Mouse (Mus musculus) forebrain, embryonic 16.5 days (tissue): ENCODE measurements around the gene Plpp1. TPM values are rescaled to one million over a fixed set of nuclear protein-coding genes. Genes with fewer than 3 reads are reported as not detected.

Experiments used
- ATAC-seq: fragments of 200-750 bp; cut with Nextera tagmentation; 2 replicates; pipeline ENCODE4 v1.8.0; 2017; ENCODE audit warnings: mild to moderate bottlenecking, moderate library complexity
- H3K27ac ChIP-seq: fragments of 300-500 bp; sonication (generic); 2 replicates; pipeline ENCODE4 v1.5.1; 2014; ENCODE audit warnings: low read length, control low read depth
- H3K27me3 ChIP-seq: fragments of 300-500 bp; sonication (generic); replicated peaks from 2 replicates; pipeline ENCODE4 v1.6.1; 2014; ENCODE audit warnings: low read length; ENCODE audit not compliant: control insufficient read depth, insufficient read depth
- H3K36me3 ChIP-seq: fragments of 300-500 bp; sonication (generic); 2 replicates; pipeline ENCODE4 v1.6.1; 2014; ENCODE audit not compliant: control insufficient read depth, insufficient read depth
- H3K4me1 ChIP-seq: fragments of 300-500 bp; sonication (generic); replicated peaks from 2 replicates; pipeline ENCODE4 v1.6.1; 2014; ENCODE audit warnings: low read length; ENCODE audit not compliant: control insufficient read depth, insufficient read depth
- H3K4me2 ChIP-seq: fragments of 300-500 bp; sonication (generic); 2 replicates; pipeline ENCODE4 v1.6.1; 2014; ENCODE audit warnings: mild to moderate bottlenecking, low read length, control low read depth
- H3K4me3 ChIP-seq: fragments of 300-500 bp; sonication (generic); replicated peaks from 2 replicates; pipeline ENCODE4 v1.5.1; 2014; ENCODE audit warnings: mild to moderate bottlenecking, low read length, control low read depth
- H3K9ac ChIP-seq: fragments of 300-500 bp; sonication (generic); replicated peaks from 2 replicates; pipeline ENCODE4 v1.6.1; 2014; ENCODE audit warnings: low read depth, low read length, control low read depth
- H3K9me3 ChIP-seq: fragments of 300-500 bp; sonication (generic); 2 replicates; pipeline ENCODE4 v1.6.1; 2016; ENCODE audit warnings: low read length; ENCODE audit not compliant: control insufficient read depth
- WGBS: fragments of 180-500 bp; shearing (Covaris S2); extraction: QIAGEN DNeasy Blood & Tissue Kit; methylation state at CpG from one replicate; pipeline ENCODE4 v1.1.7; 2014; 5-methylcytosine and 5-hydroxymethylcytosine counted together
- polyA plus RNA-seq: library from polyadenylated mRNA; unstranded; fragments of >200 nt; fragmentation: Nextera tagmentation; extraction: Ambion mirVana; gene quantifications from 2 replicates; pipeline ENCODE4 v1.2.1, GENCODE M21; 2015

Plpp1 gene
- polyA plus RNA-seq, 1 experiment from 2014 or later, result 49.2 TPM

DNA sequence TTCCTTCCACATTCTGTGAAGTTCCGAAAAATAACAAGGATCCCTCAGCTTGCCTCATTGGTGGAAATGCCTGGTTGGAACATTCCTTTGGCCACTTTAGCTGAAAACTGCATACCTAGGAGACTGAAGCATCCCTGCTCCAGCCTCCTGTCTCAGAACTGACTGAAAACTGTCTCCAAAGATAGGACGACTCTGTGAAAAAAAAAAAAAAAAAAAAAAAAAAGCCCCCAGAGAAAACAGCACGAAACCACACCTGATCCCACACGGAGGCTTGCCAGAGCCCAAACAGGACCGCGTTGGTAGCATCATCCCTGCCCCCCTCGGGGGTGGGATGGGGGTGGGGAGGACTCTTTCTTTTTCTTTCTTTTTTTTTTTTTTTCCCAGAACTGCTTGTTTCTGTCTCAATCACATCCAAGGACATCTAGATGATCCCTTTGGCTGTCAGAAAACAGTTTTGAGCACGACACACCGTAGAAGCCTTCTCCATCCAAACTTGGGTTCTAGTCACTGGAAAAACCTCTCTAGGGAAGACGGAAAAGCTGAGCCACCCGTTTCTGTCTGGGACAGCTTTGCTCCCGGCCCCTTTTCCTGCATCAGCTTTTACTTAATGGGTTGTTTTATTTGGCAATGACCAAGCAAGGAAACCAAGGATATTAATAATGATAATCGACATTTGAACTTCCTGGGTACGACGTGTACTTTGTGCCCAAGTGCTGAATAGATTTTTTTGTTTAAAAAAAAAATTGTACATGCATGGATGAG, 29.0 kb upstream of the Plpp1 start:
- 50% methylated on average over 15 of the region's 15 CpGs for WGBS
- Histone ChIP-seq H3K4me2 (no peak overlapping the region), H3K4me3 (no peak overlapping the region), H3K9me3 (peaks cover 11% of the 10 kb centered on the region), H3K36me3 (0 out of 2 replicates have a peak, but pooled peaks cover 2% of the 10 kb centered on the region), H3K9ac (no peak overlapping the region), H3K27ac (no peak overlapping the region), H3K4me1 (0 out of 2 replicates have a peak, but pooled peaks cover 3% of the 10 kb centered on the region), H3K27me3 (no peaks in the 10 kb centered on the region)
- ATAC-seq, result no peak

DNA sequence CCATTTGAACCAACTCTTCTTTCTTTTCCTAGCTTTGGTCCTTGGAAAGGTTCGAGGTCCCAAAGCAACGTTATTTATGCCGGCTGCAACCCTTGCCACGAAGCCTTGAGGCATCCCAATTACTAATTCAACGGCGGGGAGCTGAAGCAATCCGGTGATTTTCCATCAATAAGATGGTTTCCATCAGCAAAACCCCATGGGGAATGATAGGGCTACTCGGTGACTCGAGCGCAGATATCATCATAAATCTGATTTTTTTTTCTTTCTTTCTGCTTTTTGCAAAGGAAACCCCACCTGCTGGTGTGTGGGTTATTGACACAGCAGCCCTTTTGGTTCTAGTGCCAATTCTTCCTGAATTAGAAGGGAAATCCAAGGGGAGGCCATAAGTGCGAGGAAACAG, 28.3 kb upstream of the Plpp1 start:
- Histone ChIP-seq H3K4me1 (0 out of 2 replicates have a peak, but pooled peaks cover 3% of the 10 kb centered on the region), H3K4me3 (no peak overlapping the region), H3K36me3 (0 out of 2 replicates have a peak, but pooled peaks cover 2% of the 10 kb centered on the region), H3K9ac (no peak overlapping the region), H3K4me2 (no peak overlapping the region), H3K27ac (no peak overlapping the region), H3K9me3 (peaks cover 7% of the 10 kb centered on the region), H3K27me3 (no peaks in the 10 kb centered on the region)
- no peak for ATAC-seq
- 76% methylated on average over 11 of the region's 11 CpGs for WGBS

DNA sequence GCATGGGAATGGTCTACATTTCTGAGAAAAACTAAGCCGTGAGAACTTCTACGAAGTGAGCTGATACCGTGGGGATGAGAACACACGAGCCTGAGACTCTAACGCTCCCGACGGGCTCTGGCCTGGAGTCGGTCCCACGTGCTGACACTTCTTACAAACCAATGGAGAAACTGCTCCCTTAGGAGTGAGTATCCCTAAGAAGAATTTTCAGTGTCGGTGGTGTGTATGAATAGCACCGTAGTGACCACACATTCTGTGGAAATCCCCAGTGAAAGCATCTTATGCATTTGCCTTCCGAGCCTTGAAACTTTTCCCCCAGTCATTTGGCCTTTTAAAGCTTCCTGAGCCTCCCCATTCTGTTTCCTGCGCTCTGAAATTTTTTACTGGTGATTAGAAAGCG, 27.7 kb upstream of the Plpp1 start:
- 84% methylated on average over 14 of the region's 14 CpGs for WGBS
- no peak for ATAC-seq

DNA sequence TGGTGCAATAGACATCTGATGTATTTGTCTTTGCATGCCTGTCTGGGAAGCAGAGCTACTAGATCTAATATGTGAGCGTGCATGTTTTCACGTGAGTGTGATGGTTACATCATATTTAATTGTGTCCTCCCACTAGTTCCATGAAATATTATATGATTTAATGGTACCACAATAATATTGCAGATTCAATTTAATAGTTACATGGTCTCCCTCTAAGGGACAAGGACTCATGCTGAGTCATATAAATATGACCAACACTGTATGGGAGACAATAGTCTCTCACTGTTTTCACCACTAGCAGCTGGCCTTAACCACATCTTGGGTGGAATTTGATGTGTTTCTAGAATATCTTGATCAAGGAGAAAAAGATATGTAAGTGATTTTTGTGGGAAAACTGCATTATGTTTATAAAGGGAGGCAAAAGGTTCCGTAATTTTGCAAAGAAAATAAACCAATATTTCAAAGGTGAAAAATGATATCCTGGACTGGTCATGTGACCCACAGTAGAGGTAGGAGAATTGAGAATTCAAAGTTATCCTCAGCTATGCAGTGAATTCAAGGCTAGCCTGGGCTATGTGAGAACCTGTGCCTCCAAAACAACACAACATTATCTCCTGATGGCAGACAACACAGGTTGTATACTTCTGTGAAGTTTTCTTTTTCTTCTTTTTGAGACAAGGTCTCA, 26.5 kb upstream of the Plpp1 start:
- H3K36me3 ChIP-seq, result no peaks in the 10 kb centered on the region

More for the DNA sequence above, 27.7 kb upstream of the Plpp1 start:
- H3K4me3 ChIP-seq, result no peak overlapping the region
- H3K27me3 ChIP-seq, result no peaks in the 10 kb centered on the region
- H3K27ac ChIP-seq, result no peak overlapping the region
- H3K9me3 ChIP-seq, result peaks cover under 1% of the 10 kb centered on the region; the same call in 1 of the 2 replicates
- H3K9ac ChIP-seq, result no peak overlapping the region
- 0 out of 2 replicates have a peak, but pooled peaks cover 3% of the 10 kb centered on the region for H3K4me1 ChIP-seq
- H3K4me2 ChIP-seq, result no peak overlapping the region
- H3K36me3 ChIP-seq, result 0 out of 2 replicates have a peak, but pooled peaks cover 1% of the 10 kb centered on the region

DNA sequence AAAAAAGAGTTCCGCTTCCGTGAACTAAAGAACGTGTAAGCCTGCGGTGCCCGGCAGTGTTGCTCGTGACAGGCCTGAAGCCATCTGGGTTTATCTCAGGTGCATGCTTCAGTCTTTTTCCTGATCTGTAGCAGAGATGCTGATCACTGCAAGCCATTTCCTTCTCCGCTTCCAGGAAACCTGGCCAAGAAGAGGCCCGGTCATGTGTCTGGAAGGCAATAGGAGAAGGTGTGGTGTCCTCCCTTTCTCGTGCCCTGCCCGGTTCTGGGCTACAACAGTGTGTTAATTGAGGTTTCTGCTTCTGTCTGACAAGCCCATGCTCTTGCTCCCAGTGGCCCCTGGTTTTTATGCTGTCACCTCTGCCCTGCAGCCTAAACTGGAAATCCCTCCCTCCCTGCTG, 24.7 kb upstream of the Plpp1 start:
- WGBS, result 89% methylated on average over 10 of the region's 10 CpGs
- ATAC-seq, result no peak
- H3K9ac ChIP-seq, result no peak overlapping the region

More for the DNA sequence above, 26.5 kb upstream of the Plpp1 start:
- no peak overlapping the region for H3K9ac ChIP-seq
- no peak overlapping the region for H3K4me3 ChIP-seq
- ATAC-seq, result no peak
- no peaks in the 10 kb centered on the region for H3K27me3 ChIP-seq
- H3K4me2 ChIP-seq, result no peak overlapping the region
- WGBS, result 93% methylated on average over 3 of the region's 3 CpGs
- 0 out of 2 replicates have a peak, but pooled peaks cover 3% of the 10 kb centered on the region for H3K4me1 ChIP-seq
- no peaks in the 10 kb centered on the region for H3K9me3 ChIP-seq
- H3K27ac ChIP-seq, result no peak overlapping the region

DNA sequence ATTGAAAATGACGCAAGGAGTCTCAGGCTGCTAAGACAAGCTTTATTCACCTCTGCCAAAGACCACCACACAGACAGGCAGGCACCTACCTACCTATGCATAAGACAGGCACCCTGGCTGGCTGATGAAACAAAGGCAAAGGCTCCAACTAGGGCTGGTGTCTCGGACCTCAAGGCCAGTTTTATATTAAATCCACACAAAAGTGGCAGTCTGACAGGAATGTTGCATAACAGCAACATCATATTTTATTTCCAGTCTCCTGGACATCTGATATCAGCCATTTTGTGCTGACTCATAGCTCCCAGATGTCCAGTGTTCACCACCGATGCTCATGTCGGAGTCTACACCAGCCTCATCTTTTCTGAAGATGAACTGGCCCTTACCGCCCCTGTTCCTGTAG, 22.2 kb upstream of the Plpp1 start:
- no peak for ATAC-seq
- Histone ChIP-seq H3K27ac (no peak overlapping the region), H3K36me3 (no peaks in the 10 kb centered on the region), H3K4me2 (no peak overlapping the region), H3K9me3 (no peaks in the 10 kb centered on the region), H3K27me3 (no peaks in the 10 kb centered on the region), H3K4me3 (no peak overlapping the region), H3K4me1 (no peaks in the 10 kb centered on the region), H3K9ac (no peak overlapping the region)
- 93% methylated on average over 5 of the region's 5 CpGs for WGBS

More for the DNA sequence above, 24.7 kb upstream of the Plpp1 start:
- no peak overlapping the region for H3K4me2 ChIP-seq
- no peaks in the 10 kb centered on the region for H3K27me3 ChIP-seq
- no peak overlapping the region for H3K27ac ChIP-seq
- no peak overlapping the region for H3K4me3 ChIP-seq
- H3K36me3 ChIP-seq, result no peaks in the 10 kb centered on the region
- H3K4me1 ChIP-seq, result no peaks in the 10 kb centered on the region
- no peaks in the 10 kb centered on the region for H3K9me3 ChIP-seq

DNA sequence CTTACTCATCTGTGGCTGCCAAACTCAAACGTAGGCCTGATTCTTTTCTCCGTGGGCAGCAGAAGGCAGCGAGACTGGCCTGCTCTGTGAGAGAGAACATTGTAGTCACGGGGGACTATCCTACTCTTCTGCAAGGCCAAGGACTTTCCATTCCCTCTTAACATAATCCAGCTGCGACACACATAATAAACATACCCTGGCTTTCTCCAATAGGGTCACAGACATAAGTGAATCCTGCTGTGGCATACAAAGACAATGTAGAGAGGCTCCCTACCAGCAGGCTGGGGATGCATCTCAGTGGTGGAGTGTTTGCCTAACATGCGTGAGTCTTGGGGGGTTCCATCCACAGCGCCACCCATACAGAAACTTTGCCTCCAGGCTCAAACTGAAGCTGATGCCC, 15.3 kb upstream of the Plpp1 start:
- ATAC-seq, result no peak
- Histone ChIP-seq H3K4me1 (no peaks in the 10 kb centered on the region), H3K4me3 (no peak overlapping the region), H3K4me2 (no peak overlapping the region), H3K27ac (no peak overlapping the region), H3K36me3 (no peaks in the 10 kb centered on the region), H3K9ac (no peak overlapping the region), H3K27me3 (no peaks in the 10 kb centered on the region), H3K9me3 (no peaks in the 10 kb centered on the region)
- 82% methylated on average over 7 of the region's 7 CpGs for WGBS

DNA sequence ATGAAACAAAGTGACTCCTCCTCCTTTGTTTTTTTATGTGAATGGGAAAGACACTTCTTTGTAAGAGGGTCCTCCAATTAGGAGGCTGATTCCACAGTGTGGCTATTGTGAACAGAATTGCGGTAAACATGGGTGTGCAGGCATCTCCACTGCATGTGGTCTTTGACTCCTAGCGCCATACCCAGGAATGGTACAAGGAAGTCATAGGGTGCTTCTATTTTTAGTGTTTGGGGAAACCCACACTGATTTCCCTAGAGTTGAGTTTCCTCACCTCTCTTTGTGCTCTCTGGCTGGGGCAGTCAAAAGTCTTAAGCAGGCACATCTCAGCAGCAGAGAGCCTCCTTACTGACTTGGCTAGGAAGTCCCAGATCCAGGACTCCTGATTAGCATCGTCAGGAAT, 14.4 kb upstream of the Plpp1 start:
- ATAC-seq, result no peak
- 27% methylated on average over 3 of the region's 3 CpGs for WGBS
- H3K27me3 ChIP-seq, result no peaks in the 10 kb centered on the region
- no peak overlapping the region for H3K27ac ChIP-seq
- H3K4me1 ChIP-seq, result no peaks in the 10 kb centered on the region
- no peaks in the 10 kb centered on the region for H3K36me3 ChIP-seq
- no peak overlapping the region for H3K9ac ChIP-seq
- H3K4me3 ChIP-seq, result no peak overlapping the region
- H3K4me2 ChIP-seq, result no peak overlapping the region
- no peaks in the 10 kb centered on the region for H3K9me3 ChIP-seq

DNA sequence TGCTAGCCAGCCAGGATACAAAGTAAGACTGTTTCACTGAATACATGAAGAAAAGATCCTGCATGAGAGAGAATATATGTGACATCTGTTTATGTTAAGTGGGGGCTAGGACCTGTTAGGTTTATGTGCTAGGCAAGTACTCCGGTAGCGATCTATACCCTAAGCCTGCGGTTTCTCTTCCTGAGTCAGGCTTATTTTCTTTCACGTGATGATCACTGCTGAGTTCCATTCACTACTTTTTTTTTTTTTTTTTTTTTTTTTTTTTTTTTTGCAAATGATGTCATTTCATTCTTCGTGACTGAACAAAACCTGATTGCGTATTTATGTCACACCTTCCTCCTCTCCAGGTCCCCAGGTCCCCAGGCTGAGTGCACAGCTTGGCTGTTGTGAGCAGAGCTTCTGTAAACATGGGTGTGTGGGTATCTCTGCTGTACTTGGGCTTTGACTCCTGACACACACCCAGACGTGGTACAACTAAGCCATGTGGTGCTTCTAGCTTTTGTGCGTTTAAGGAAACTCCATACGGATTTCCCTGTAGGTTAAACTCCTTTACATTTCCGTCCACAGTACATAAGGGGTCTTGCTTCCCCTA, 13.6 kb upstream of the Plpp1 start:
- Histone ChIP-seq H3K27ac (no peak overlapping the region), H3K4me2 (no peak overlapping the region), H3K4me1 (no peaks in the 10 kb centered on the region), H3K9ac (no peak overlapping the region), H3K9me3 (no peaks in the 10 kb centered on the region), H3K36me3 (no peaks in the 10 kb centered on the region), H3K27me3 (no peaks in the 10 kb centered on the region), H3K4me3 (no peak overlapping the region)
- no peak for ATAC-seq
- WGBS, result 82% methylated on average over 10 of the region's 10 CpGs
